Mouse (Mus musculus): Measurements from ENCODE around the gene Haus4. TPM values are rescaled to one million over a fixed set of nuclear protein-coding genes. Genes with fewer than 3 reads are reported as not detected.

Gene Haus4
- polyA plus RNA-seq, 1 experiment from 2014 or later: 27.3 TPM

DNA sequence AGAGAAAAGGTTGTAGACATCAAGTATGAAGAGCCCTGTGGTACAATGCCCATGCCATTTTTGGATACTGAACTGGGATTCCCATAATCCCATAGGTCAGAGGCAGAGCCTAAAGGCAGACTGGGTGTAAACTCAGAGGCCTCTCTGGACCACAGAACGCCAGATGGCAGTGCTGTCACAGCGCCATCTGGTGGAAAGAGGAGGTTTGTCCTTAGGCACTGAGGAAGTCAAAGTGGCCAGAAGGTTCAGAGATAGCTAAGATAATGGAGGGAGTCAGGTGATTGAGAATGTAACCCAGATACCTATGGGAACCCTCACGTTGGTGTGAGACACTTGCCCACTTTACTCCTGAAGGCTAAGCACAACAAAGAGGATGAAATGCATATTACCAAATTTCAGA is 60.2 kb downstream of the Haus4 start:
- WGBS: 0% methylated on average over 3 of the region's 3 CpGs

DNA sequence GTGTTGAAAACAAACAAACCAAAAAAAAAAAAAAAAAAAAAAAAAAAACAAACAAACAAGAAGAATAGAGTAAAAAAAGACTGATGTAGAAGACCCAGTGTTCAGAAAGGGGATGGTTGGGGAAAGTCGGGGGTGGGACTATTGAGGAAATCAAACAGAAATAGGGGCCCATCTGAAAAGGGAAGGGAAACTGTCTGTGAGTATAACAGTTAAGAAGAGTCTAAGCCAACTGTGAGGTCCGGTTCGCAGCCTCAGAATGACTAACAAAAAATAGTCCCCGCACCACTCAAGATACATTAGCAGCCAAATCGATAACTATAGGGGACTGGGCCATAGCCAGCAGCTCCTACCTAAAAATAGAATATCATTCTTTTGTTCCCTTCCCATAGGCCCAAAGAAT is 61.2 kb downstream of the Haus4 start:
- WGBS: 96% methylated on average over 5 of the region's 5 CpGs
- no peak for DNase-seq (ENCODE audit: low spot score)

More for the DNA sequence above, 60.2 kb downstream of the Haus4 start:
- no peaks in the 10 kb centered on the region for H3K27me3 ChIP-seq (replicated peaks; ENCODE audit: control insufficient read depth, insufficient read depth, low read length)
- DNase-seq (ENCODE audit: low spot score): peak; percentile 71
- no peaks in the 10 kb centered on the region for H3K36me3 ChIP-seq (ENCODE audit: control insufficient read depth, insufficient read depth, low read length)
- H3K9ac ChIP-seq (ENCODE audit: low read length): no peak overlapping the region
- ATAC-seq: peak; percentile 66
- no peak overlapping the region for H3K4me2 ChIP-seq (ENCODE audit: low read length)
- H3K9me3 ChIP-seq (replicated peaks; ENCODE audit: control insufficient read depth, low read length): no peaks in the 10 kb centered on the region
- H3K4me1 ChIP-seq (ENCODE audit: control insufficient read depth, insufficient read depth, low read length): no peaks in the 10 kb centered on the region
- H3K27ac ChIP-seq (ENCODE audit: low read depth, low read length): no peak overlapping the region
- H3K4me3 ChIP-seq (ENCODE audit: low read depth, low read length): no peak overlapping the region

DNA sequence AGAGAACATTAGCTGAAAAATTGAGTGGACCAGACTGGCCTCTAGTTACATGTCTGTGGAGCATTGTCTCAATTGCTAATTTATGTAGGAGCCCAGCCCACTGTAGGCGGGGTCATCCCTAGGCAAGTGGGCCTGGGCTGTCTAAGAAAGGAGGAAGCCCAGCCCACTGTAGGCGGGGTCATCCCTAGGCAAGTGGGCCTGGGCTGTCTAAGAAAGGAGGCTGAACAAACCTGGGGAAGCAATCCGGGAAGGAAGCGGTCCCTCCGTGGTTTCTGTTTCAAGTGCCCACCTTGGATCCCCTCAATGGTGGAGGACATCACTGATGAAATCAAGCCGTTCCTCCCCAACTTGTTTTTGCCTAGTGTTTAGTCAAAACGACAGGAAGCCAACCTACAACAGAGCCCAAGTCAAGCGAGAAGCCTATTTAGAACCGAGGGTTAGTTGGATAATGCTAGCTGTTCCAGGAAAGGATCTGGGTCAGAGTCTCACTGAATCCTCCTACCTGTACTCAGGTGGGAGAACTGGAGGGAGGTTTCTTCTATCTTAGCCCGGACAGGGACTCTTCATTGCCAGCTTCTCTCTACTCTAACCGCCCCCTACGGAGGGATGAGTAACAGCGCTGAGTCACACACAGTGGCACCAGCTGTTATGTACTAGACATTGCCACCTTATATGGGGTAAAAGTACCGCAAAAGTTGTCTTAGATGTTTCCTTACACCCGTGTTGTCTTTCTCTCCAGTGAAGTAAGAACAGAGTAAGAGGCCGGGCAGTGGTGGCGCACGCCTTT is 61.9 kb downstream of the Haus4 start:
- H3K27ac ChIP-seq (ENCODE audit: low read depth, low read length): no peak overlapping the region
- no peak for ATAC-seq
- H3K4me2 ChIP-seq (ENCODE audit: low read length): no peak overlapping the region
- no peaks in the 10 kb centered on the region for H3K4me1 ChIP-seq (ENCODE audit: control insufficient read depth, insufficient read depth, low read length)
- no peaks in the 10 kb centered on the region for H3K9me3 ChIP-seq (replicated peaks; ENCODE audit: control insufficient read depth, low read length)
- WGBS: 63% methylated on average over 18 of the region's 18 CpGs
- H3K9ac ChIP-seq (ENCODE audit: low read length): no peak overlapping the region
- no peaks in the 10 kb centered on the region for H3K36me3 ChIP-seq (ENCODE audit: control insufficient read depth, insufficient read depth, low read length)
- no peak for DNase-seq (ENCODE audit: low spot score)
- H3K4me3 ChIP-seq (ENCODE audit: low read depth, low read length): no peak overlapping the region
- no peaks in the 10 kb centered on the region for H3K27me3 ChIP-seq (replicated peaks; ENCODE audit: control insufficient read depth, insufficient read depth, low read length)

More for the DNA sequence above, 61.2 kb downstream of the Haus4 start:
- Histone ChIP-seq H3K4me1 (ENCODE audit: control insufficient read depth, insufficient read depth, low read length) (no peaks in the 10 kb centered on the region), H3K27me3 (replicated peaks; ENCODE audit: control insufficient read depth, insufficient read depth, low read length) (no peaks in the 10 kb centered on the region), H3K4me3 (ENCODE audit: low read depth, low read length) (no peak overlapping the region), H3K9me3 (replicated peaks; ENCODE audit: control insufficient read depth, low read length) (no peaks in the 10 kb centered on the region), H3K36me3 (ENCODE audit: control insufficient read depth, insufficient read depth, low read length) (no peaks in the 10 kb centered on the region), H3K4me2 (ENCODE audit: low read length) (no peak overlapping the region), H3K27ac (ENCODE audit: low read depth, low read length) (no peak overlapping the region), H3K9ac (ENCODE audit: low read length) (no peak overlapping the region)
- no peak for ATAC-seq

Other genes with a start within 250 kb of the Haus4 start
- 47.8 and 59.0 TPM in 2 replicates for gene Oxa1l, start 193.8 kb downstream of the Haus4 start, polyA plus RNA-seq (2014; fragmentation: Nextera tagmentation; extraction: Ambion mirVana)
- gene Slc7a7, start 136.8 kb downstream of the Haus4 start, polyA plus RNA-seq (2014; fragmentation: Nextera tagmentation; extraction: Ambion mirVana): 4.3 and 5.1 TPM in 2 replicates
- 274 and 289 TPM in 2 replicates for gene Mrpl52, start 127.7 kb downstream of the Haus4 start, polyA plus RNA-seq (2014; fragmentation: Nextera tagmentation; extraction: Ambion mirVana)
- gene Mmp14, start 123.0 kb downstream of the Haus4 start, polyA plus RNA-seq (2014; fragmentation: Nextera tagmentation; extraction: Ambion mirVana): 48.2 and 51.5 TPM in 2 replicates
- gene Lrp10, start 90.5 kb downstream of the Haus4 start, polyA plus RNA-seq (2014; fragmentation: Nextera tagmentation; extraction: Ambion mirVana): 19.2 and 21.0 TPM in 2 replicates
- gene Rem2, start 78.5 kb downstream of the Haus4 start, polyA plus RNA-seq (2014; fragmentation: Nextera tagmentation; extraction: Ambion mirVana): 19.6 and 26.4 TPM in 2 replicates
- 98.5 and 103 TPM in 2 replicates for gene Prmt5, start 37.1 kb downstream of the Haus4 start, polyA plus RNA-seq (2014; fragmentation: Nextera tagmentation; extraction: Ambion mirVana)
- 3.4 and 4.0 TPM in 2 replicates for gene Ajuba, start 22.9 kb upstream of the Haus4 start, polyA plus RNA-seq (2014; fragmentation: Nextera tagmentation; extraction: Ambion mirVana)
- gene 4931414P19Rik, start 51.4 kb upstream of the Haus4 start, polyA plus RNA-seq (2014; fragmentation: Nextera tagmentation; extraction: Ambion mirVana): 6.3 and 8.7 TPM in 2 replicates
- 506 and 542 TPM in 2 replicates for gene Psmb5, start 63.4 kb upstream of the Haus4 start, polyA plus RNA-seq (2014; fragmentation: Nextera tagmentation; extraction: Ambion mirVana)
- gene Psmb11, start 66.8 kb upstream of the Haus4 start, polyA plus RNA-seq (2014; fragmentation: Nextera tagmentation; extraction: Ambion mirVana): not detected in 2 replicates
- gene Gm17606, start 86.3 kb upstream of the Haus4 start, polyA plus RNA-seq (2014; fragmentation: Nextera tagmentation; extraction: Ambion mirVana): not detected in 2 replicates
- gene Cdh24, start 86.7 kb upstream of the Haus4 start, polyA plus RNA-seq (2014; fragmentation: Nextera tagmentation; extraction: Ambion mirVana): 4.8 and 5.7 TPM in 2 replicates
- gene 1700123O20Rik, start 131.6 kb upstream of the Haus4 start, polyA plus RNA-seq (2014; fragmentation: Nextera tagmentation; extraction: Ambion mirVana): 89.3 and 91.5 TPM in 2 replicates
- gene Acin1, start 132.3 kb upstream of the Haus4 start, polyA plus RNA-seq (2014; fragmentation: Nextera tagmentation; extraction: Ambion mirVana): 121 and 140 TPM in 2 replicates
- gene Gm29776, start 144.2 kb upstream of the Haus4 start, polyA plus RNA-seq (2014; fragmentation: Nextera tagmentation; extraction: Ambion mirVana): 0.14 and 0.15 TPM in 2 replicates
- not detected in 2 replicates for gene Cebpe, start 157.6 kb upstream of the Haus4 start, polyA plus RNA-seq (2014; fragmentation: Nextera tagmentation; extraction: Ambion mirVana)
- 6.9 and 9.8 TPM in 2 replicates for gene Slc7a8, start 227.3 kb upstream of the Haus4 start, polyA plus RNA-seq (2014; fragmentation: Nextera tagmentation; extraction: Ambion mirVana)

Data from forebrain, embryonic 14.5 days (tissue).